Mouse (Mus musculus) lung, embryonic 14.5 days (tissue): ENCODE measurements at regions not wholly inside any gene's neighbourhood (a gene's known extent, or its start where the extent isn't known, plus 50 kb on each side); places are given as distances from the start of the nearest gene placed in this dataset.
A peak's percentile ranks its signal among the peaks of the same experiment; 100 is the strongest.

Experiments
- ATAC-seq: fragments of 200-750 bp; cut with Nextera tagmentation; 2 replicates; pipeline ENCODE4 v1.8.0; 2017; ENCODE audit warnings: mild to moderate bottlenecking, moderate TSS enrichment, moderate library complexity; ENCODE audit not compliant: insufficient read depth
- DNase-seq: peaks from one replicate; pipeline ENCODE4 v3.0.0-alpha.2; 2015
- H3K27ac ChIP-seq: fragments of 300-500 bp; sonication (generic); 2 replicates; pipeline ENCODE4 v1.5.1; 2014; ENCODE audit warnings: low read depth, mild to moderate bottlenecking, moderate library complexity
- H3K27me3 ChIP-seq: fragments of 300-500 bp; sonication (generic); 2 replicates; pipeline ENCODE4 v1.6.1; 2014; ENCODE audit warnings: low read length, control low read depth; ENCODE audit not compliant: insufficient read depth
- H3K36me3 ChIP-seq: fragments of 300-500 bp; sonication (generic); 2 replicates; pipeline ENCODE4 v1.6.1; 2014; ENCODE audit warnings: control low read depth; ENCODE audit not compliant: insufficient read depth
- H3K4me1 ChIP-seq: fragments of 300-500 bp; sonication (generic); 2 replicates; pipeline ENCODE4 v1.6.1; 2014; ENCODE audit warnings: antibody characterized with exemption, control low read depth; ENCODE audit not compliant: insufficient read depth
- H3K4me2 ChIP-seq: fragments of 300-500 bp; sonication (generic); 2 replicates; pipeline ENCODE4 v1.6.1; 2014; ENCODE audit warnings: mild to moderate bottlenecking
- H3K4me3 ChIP-seq: fragments of 300-500 bp; sonication (generic); 2 replicates; pipeline ENCODE4 v1.5.1; 2014; ENCODE audit warnings: low read depth, low read length
- H3K9ac ChIP-seq: fragments of 300-500 bp; sonication (generic); 2 replicates; pipeline ENCODE4 v1.6.1; 2014
- H3K9me3 ChIP-seq: fragments of 300-500 bp; sonication (generic); 2 replicates; pipeline ENCODE4 v1.6.1; 2016; ENCODE audit warnings: low read depth, low read length, control low read depth
- CTCF ChIP-seq: IDR thresholded peaks from 2 replicates; pipeline ENCODE4 v1.5.1; 2016; ENCODE audit warnings: antibody characterized with exemption, low read depth
- WGBS: fragments of 180-500 bp; shearing (Covaris S2); extraction: QIAGEN DNeasy Blood & Tissue Kit; methylation state at CpG from one replicate; pipeline ENCODE4 v1.1.7; 2014; 5-methylcytosine and 5-hydroxymethylcytosine counted together

- Histone ChIP-seq H3K4me3 (no peak overlapping the region), H3K4me1 (no peaks in the 10 kb centered on the region), H3K9ac (no peak overlapping the region), H3K27me3 (no peaks in the 10 kb centered on the region), H3K9me3 (no peaks in the 10 kb centered on the region), H3K4me2 (no peak overlapping the region), H3K36me3 (no peaks in the 10 kb centered on the region), H3K27ac (no peak overlapping the region)
- TF ChIP-seq CTCF = no peak
- 69% methylated on average over 8 of the region's 8 CpGs for WGBS
- no peak for ATAC-seq
- DNase-seq = no peak
Observed at GRCm38 (mm10) chr3:18378014-18379005, 430.1 kb downstream of the Cypt12 start.

GRCm38 (mm10) chr3:18421886-18422575 lies 473.8 kb downstream of the Cypt12 start:
- no peak overlapping the region for H3K27ac ChIP-seq
- no peaks in the 10 kb centered on the region for H3K4me1 ChIP-seq
- no peaks in the 10 kb centered on the region for H3K27me3 ChIP-seq
- peak; percentile 59 for DNase-seq
- H3K9ac ChIP-seq = no peak overlapping the region
- no peak overlapping the region for H3K4me3 ChIP-seq
- H3K4me2 ChIP-seq = no peak overlapping the region
- WGBS = 51% methylated on average over 4 of the region's 4 CpGs
- peak; percentile 69; the same call in 1 of the 2 replicates for ATAC-seq
- H3K36me3 ChIP-seq = no peaks in the 10 kb centered on the region
- TF ChIP-seq CTCF = no peak
- H3K9me3 ChIP-seq = no peaks in the 10 kb centered on the region

DNA sequence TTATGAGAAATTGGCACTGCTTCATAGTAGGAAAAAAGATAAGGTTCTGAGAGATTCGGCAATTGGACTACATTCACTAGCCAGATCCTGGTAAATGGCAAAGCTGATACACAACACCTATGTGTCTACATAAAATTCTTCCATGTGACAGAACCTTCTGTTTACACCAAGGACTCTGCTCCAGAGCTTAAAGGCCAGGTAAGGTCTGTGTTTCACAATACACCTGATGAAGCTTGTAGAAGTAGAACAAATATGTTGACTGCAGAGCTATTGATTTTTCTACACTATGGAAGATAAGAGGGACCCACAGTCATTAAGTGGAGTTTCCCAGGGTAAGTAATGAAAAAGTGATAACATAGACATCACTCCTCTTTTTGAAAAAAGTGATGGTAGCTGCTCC lies 480.7 kb downstream of the Cypt12 start:
- Histone ChIP-seq H3K4me2 (no peak overlapping the region), H3K27me3 (no peaks in the 10 kb centered on the region), H3K9ac (no peak overlapping the region), H3K36me3 (no peaks in the 10 kb centered on the region), H3K9me3 (no peaks in the 10 kb centered on the region), H3K27ac (no peak overlapping the region), H3K4me3 (no peak overlapping the region), H3K4me1 (no peaks in the 10 kb centered on the region)
- WGBS = 80% methylated on average over 1 of the region's 1 CpGs
- no peak for TF ChIP-seq CTCF
- DNase-seq (no peak), ATAC-seq (no peak)

DNA sequence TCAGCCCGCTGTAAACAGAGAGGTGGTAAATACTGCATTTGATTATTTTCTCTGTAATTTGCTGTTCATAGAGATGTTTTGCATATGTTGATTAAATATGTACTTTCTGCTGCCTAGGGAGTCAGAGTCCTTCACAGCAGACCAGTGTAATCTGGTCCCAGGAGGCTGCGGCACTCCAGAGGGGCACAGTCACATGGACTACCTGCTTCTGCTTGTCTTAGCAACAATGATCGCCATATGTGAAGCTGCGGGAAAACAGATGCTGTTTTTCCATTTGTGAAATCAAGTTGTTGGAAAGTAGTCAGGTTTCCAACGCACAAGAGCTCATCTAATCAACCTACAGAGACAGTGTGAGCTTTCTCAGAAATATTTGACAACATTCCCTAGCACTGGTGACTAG lies 490.6 kb downstream of the Cypt12 start:
- H3K27ac ChIP-seq = no peak overlapping the region
- WGBS = 85% methylated on average over 5 of the region's 5 CpGs
- H3K9me3 ChIP-seq = no peaks in the 10 kb centered on the region
- H3K27me3 ChIP-seq = no peaks in the 10 kb centered on the region
- no peak for ATAC-seq
- H3K4me1 ChIP-seq = no peaks in the 10 kb centered on the region
- H3K9ac ChIP-seq = no peak overlapping the region
- no peak overlapping the region for H3K4me3 ChIP-seq
- H3K36me3 ChIP-seq = no peaks in the 10 kb centered on the region
- TF ChIP-seq CTCF = no peak
- no peak overlapping the region for H3K4me2 ChIP-seq
- DNase-seq = no peak

DNA sequence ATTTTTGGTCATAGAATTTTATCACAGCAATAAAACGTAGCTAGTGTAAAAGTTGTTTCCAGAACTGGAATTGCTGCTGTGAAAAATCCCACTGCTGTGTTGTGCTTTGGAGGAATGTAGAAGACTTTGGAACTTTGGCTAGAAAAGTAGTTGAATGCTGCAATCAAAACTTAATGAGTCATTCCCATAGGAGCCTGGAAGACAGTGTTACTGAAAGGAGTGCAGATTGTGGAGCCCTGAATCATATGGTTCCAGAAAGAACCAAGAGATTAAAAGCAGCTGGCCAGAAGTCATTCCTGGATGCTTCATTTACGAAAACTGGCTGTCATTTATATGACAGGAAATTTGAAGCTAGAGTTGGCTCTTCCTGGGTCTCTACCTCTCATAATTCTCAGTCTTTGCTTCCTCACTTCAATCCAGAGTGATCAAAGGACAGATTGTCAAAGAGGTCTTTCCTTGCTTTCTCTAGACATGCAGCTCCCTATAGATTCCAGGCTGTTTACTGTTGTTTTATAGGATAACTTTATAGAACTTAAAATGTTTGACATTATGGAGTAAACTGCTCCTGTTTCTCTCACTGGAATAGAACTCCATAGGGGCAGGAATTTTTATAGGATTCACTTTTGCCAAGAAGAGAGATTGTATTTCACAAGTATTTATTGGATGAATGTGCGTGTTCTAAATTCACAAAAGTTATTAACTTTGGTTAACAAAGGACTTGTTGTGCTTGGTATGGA lies 504.2 kb downstream of the Cypt12 start:
- Histone ChIP-seq H3K4me2 (no peak overlapping the region), H3K4me1 (no peaks in the 10 kb centered on the region), H3K9me3 (no peaks in the 10 kb centered on the region), H3K27ac (no peak overlapping the region), H3K9ac (no peak overlapping the region), H3K27me3 (no peaks in the 10 kb centered on the region), H3K36me3 (no peaks in the 10 kb centered on the region), H3K4me3 (no peak overlapping the region)
- ATAC-seq (no peak), DNase-seq (peak; percentile 8)
- 71% methylated on average over 3 of the region's 3 CpGs for WGBS
- no peak for TF ChIP-seq CTCF

- no peak overlapping the region for H3K4me3 ChIP-seq
- no peak overlapping the region for H3K4me2 ChIP-seq
- H3K4me1 ChIP-seq = no peaks in the 10 kb centered on the region
- H3K27ac ChIP-seq = no peak overlapping the region
- no peak for TF ChIP-seq CTCF
- no peaks in the 10 kb centered on the region for H3K36me3 ChIP-seq
- WGBS = 89% methylated on average over 1 of the region's 3 CpGs
- H3K27me3 ChIP-seq = no peaks in the 10 kb centered on the region
- H3K9ac ChIP-seq = no peak overlapping the region
- ATAC-seq (no peak), DNase-seq (no peak)
- no peaks in the 10 kb centered on the region for H3K9me3 ChIP-seq
Observed at GRCm38 (mm10) chr3:18453220-18453985, 505.2 kb downstream of the Cypt12 start.
